Comparison of ENCODE assay signal across 9 mouse cellular contexts in the genomic region with DNA sequence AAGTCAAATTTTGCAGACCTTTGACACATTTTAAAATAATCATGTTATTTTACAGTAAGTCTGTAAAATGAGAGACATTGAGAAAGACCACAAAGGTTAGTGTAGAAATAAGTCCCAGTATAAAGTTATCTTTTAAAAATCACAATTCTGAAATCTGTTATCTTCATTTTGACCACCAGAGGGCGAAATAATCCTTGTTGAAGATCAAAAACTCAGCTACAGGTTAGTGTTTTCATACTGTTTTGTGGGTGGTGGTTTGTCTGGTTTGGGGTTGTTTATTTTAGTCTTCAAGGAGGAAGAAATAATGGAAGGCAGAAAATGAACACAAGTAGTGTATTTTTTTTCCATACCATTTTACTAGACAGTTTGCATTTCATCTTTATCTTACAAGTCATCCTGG.
DNase-seq lines count a peak whose midpoint lies in the region; ATAC-seq and TF ChIP-seq lines count a peak whose summit lies in the region.
"Had no signal": no experiment of that assay in that cellular context is flagged by ENCODE, and none has a peak within 500 bp of the region (broad histone marks: within the 10 kb centered on the region; RNA-seq: fewer than 3 reads in every experiment).

No protein-coding gene starts in this region.

- WGBS in limb, embryonic 13.5 days, result 0% methylated on average over 1 of the region's 1 CpGs
- 0% methylated on average over 1 of the region's 1 CpGs for WGBS in limb, embryonic 10.5 days
- 0% methylated on average over 1 of the region's 1 CpGs for WGBS in neural tube, embryonic 15.5 days

- no peak overlapping the region for H3K27ac ChIP-seq in limb, embryonic 13.5 days
- no peak overlapping the region for H3K27ac ChIP-seq in limb, embryonic 10.5 days
- no peak overlapping the region for H3K27ac ChIP-seq in ES-E14 (ENCODE audit: insufficient read depth, low read depth, low read length, poor library complexity, severe bottlenecking)
- H3K27ac ChIP-seq in neural tube, embryonic 15.5 days (replicated peaks), result no peak overlapping the region
- H3K27ac ChIP-seq: embryonic facial prominence, embryonic 13.5 days had no signal

- H3K27me3 ChIP-seq in limb, embryonic 13.5 days, result no peaks in the 10 kb centered on the region
- no peaks in the 10 kb centered on the region for H3K27me3 ChIP-seq in limb, embryonic 10.5 days (ENCODE audit: low read depth, poor library complexity, severe bottlenecking)
- H3K27me3 ChIP-seq in neural tube, embryonic 15.5 days (replicated peaks), result no peaks in the 10 kb centered on the region
- H3K27me3 ChIP-seq: embryonic facial prominence, embryonic 13.5 days had no signal

- in situ Hi-C loops in ES-E14 (cut with MboI; ENCODE audit: low sequenced_read_pairs in 2 of 2, unreplicated experiment in 2 of 2), result no loop called here

- DNase-seq in limb, embryonic 10.5 days (ENCODE audit: low spot score), result no peak
- DNase-seq in ES-E14 (ENCODE audit: low read depth, low spot score), result peak; percentile 26
- DNase-seq in brain, embryonic 14.5 days (ENCODE audit: low read depth), result peak; percentile 73
- DNase-seq in right cerebral cortex, postnatal 25 days, result no peak

- H3K36me3 ChIP-seq in limb, embryonic 13.5 days, result no peaks in the 10 kb centered on the region
- no peaks in the 10 kb centered on the region for H3K36me3 ChIP-seq in limb, embryonic 10.5 days
- H3K36me3 ChIP-seq in ES-E14 (ENCODE audit: control insufficient read depth, insufficient read depth, low read length, poor library complexity, severe bottlenecking), result no peaks in the 10 kb centered on the region
- no peaks in the 10 kb centered on the region for H3K36me3 ChIP-seq in neural tube, embryonic 15.5 days
- H3K36me3 ChIP-seq: embryonic facial prominence, embryonic 13.5 days had no signal

- H3K4me2 ChIP-seq in limb, embryonic 13.5 days (replicated peaks), result no peak overlapping the region
- H3K4me2 ChIP-seq in neural tube, embryonic 15.5 days, result no peak overlapping the region
- H3K4me2 ChIP-seq: embryonic facial prominence, embryonic 13.5 days had no signal

- no peaks in the 10 kb centered on the region for H3K9me3 ChIP-seq in limb, embryonic 13.5 days
- no peaks in the 10 kb centered on the region for H3K9me3 ChIP-seq in limb, embryonic 10.5 days (replicated peaks)
- no peaks in the 10 kb centered on the region for H3K9me3 ChIP-seq in ES-E14 (ENCODE audit: control insufficient read depth, insufficient read depth, low read depth, low read length)
- no peaks in the 10 kb centered on the region for H3K9me3 ChIP-seq in neural tube, embryonic 15.5 days (replicated peaks)
- H3K9me3 ChIP-seq: embryonic facial prominence, embryonic 13.5 days had no signal

- H3K9ac ChIP-seq in limb, embryonic 13.5 days, result no peak overlapping the region
- H3K9ac ChIP-seq in ES-E14 (ENCODE audit: insufficient read depth, low read depth, low read length, poor library complexity, severe bottlenecking), result no peak overlapping the region
- H3K9ac ChIP-seq in neural tube, embryonic 15.5 days (replicated peaks), result no peak overlapping the region
- H3K9ac ChIP-seq: embryonic facial prominence, embryonic 13.5 days had no signal

- no peak overlapping the region for H3K4me3 ChIP-seq in limb, embryonic 13.5 days
- no peak overlapping the region for H3K4me3 ChIP-seq in limb, embryonic 10.5 days
- H3K4me3 ChIP-seq in ES-E14 (ENCODE audit: insufficient read depth in 1 of 2, low read depth in 1 of 2, low read length in 2 of 2, poor library complexity in 1 of 2, severe bottlenecking in 1 of 2), result no peak overlapping the region
- no peak overlapping the region for H3K4me3 ChIP-seq in neural tube, embryonic 15.5 days (replicated peaks)
- H3K4me3 ChIP-seq: embryonic facial prominence, embryonic 13.5 days; myocyte had no signal

- peaks cover 9% of the 10 kb centered on the region for H3K4me1 ChIP-seq in limb, embryonic 13.5 days
- H3K4me1 ChIP-seq in limb, embryonic 10.5 days, result no peaks in the 10 kb centered on the region
- no peaks in the 10 kb centered on the region for H3K4me1 ChIP-seq in ES-E14 (ENCODE audit: control insufficient read depth in 2 of 2, insufficient read depth in 2 of 2, low read length in 2 of 2, poor library complexity in 1 of 2)
- H3K4me1 ChIP-seq in neural tube, embryonic 15.5 days, result no peaks in the 10 kb centered on the region

- 0 out of 2 replicates have a peak, but pooled peaks have one; percentile 23 for TF ChIP-seq CTCF in brain, embryonic 14.5 days (IDR thresholded peaks at IDR 0.05; ENCODE audit: borderline replicate concordance, extremely low read depth, insufficient read depth, insufficient read length)

- peak; percentile 40; the same call in 1 of the 2 replicates for ATAC-seq in limb, embryonic 13.5 days (ENCODE audit: low FRiP score, low read depth)
- peak; percentile 58 for ATAC-seq in megakaryocyte progenitor cell, adult 5-6 weeks (replicated peaks; ENCODE audit: poor library complexity)
- ATAC-seq in neural tube, embryonic 15.5 days (ENCODE audit: low FRiP score), result no peak

- TF ChIP-seq POLR2A in brain, embryonic 14.5 days (IDR thresholded peaks at IDR 0.05; ENCODE audit: borderline replicate concordance, extremely low read depth, insufficient read depth, insufficient read length, poor library complexity, severe bottlenecking), result no peak

TF ChIP-seq in ES-E14, 5 proteins besides CTCF, POLR2A, EP300 and RAD21:
- TF ChIP-seq ZC3H11A (IDR thresholded peaks at IDR 0.05; ENCODE audit: borderline replicate concordance, low read depth, low read length) (peak; percentile 42; the same call in 1 of the 2 replicates), ZNF384 (IDR thresholded peaks at IDR 0.05; ENCODE audit: low read depth, low read length) (no peak)

Comparison
In these comparisons a context has a peak if more than half of its experiments do, and no peak if none do; other contexts are left out.
1. DNase-seq: peak in ES-E14 (single experiment) and brain, embryonic 14.5 days (single experiment); none in limb, embryonic 10.5 days (single experiment) and right cerebral cortex, postnatal 25 days (single experiment).